Mouse (Mus musculus): ENCODE measurements around the gene Inava. TPM values are rescaled to one million over a fixed set of nuclear protein-coding genes. Genes with fewer than 3 reads are reported as not detected.

The Inava gene
- polyA plus RNA-seq, 1 experiment from 2014 or later, result 2.3 TPM

DNA sequence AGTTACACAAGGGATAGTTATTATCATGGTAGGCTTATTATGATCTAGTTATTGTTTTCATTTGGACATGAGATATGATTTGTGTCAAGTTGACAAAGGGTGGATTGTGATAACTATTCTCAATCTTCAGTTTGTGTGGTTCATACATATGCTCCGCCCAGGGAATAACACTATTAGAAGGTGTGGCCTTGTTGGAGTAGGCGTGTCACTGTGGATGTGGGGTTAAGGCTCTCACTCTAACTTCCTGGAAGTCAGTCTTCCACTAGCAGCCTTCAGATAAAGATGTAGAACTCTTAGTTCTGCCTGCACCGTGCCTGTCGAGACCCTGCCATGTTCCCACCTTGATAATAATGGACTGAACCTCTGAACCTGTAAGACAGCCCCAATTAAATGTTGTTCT, 4.4 kb upstream of the Inava start:
- no peak for ATAC-seq (ENCODE audit: low read depth)
- 90% methylated on average over 4 of the region's 4 CpGs for WGBS

GRCm38 (mm10) chr1:136234595-136235092, 580 bp upstream of the Inava start:
- H3K4me2 ChIP-seq (ENCODE audit: low read depth, low read length), result peak overlapping the region; percentile 82
- no peak overlapping the region for H3K27ac ChIP-seq (ENCODE audit: low read depth, low read length)
- peak overlapping the region; percentile 43; the same call in 1 of the 2 replicates for H3K9ac ChIP-seq (replicated peaks; ENCODE audit: low read depth, low read length)
- ATAC-seq (ENCODE audit: low read depth), result no peak
- 3% methylated on average over 9 of the region's 9 CpGs for WGBS
- H3K27me3 ChIP-seq (ENCODE audit: control insufficient read depth, insufficient read depth, low read length), result no peaks in the 10 kb centered on the region
- no peaks in the 10 kb centered on the region for H3K36me3 ChIP-seq (ENCODE audit: control insufficient read depth, insufficient read depth, low read length)
- H3K4me1 ChIP-seq (ENCODE audit: control insufficient read depth, insufficient read depth, low read length), result peaks cover 14% of the 10 kb centered on the region; the same call in 1 of the 2 replicates
- no peaks in the 10 kb centered on the region for H3K9me3 ChIP-seq (ENCODE audit: control insufficient read depth, low read length)
- peak overlapping the region; percentile 44 for H3K4me3 ChIP-seq (ENCODE audit: low read depth, low read length)

More for the DNA sequence above, 4.4 kb upstream of the Inava start:
- Histone ChIP-seq H3K9me3 (ENCODE audit: control insufficient read depth, low read length) (no peaks in the 10 kb centered on the region), H3K4me3 (ENCODE audit: low read depth, low read length) (no peak overlapping the region), H3K9ac (replicated peaks; ENCODE audit: low read depth, low read length) (no peak overlapping the region), H3K27me3 (ENCODE audit: control insufficient read depth, insufficient read depth, low read length) (no peaks in the 10 kb centered on the region), H3K4me2 (ENCODE audit: low read depth, low read length) (no peak overlapping the region), H3K27ac (ENCODE audit: low read depth, low read length) (no peak overlapping the region), H3K36me3 (ENCODE audit: control insufficient read depth, insufficient read depth, low read length) (no peaks in the 10 kb centered on the region), H3K4me1 (ENCODE audit: control insufficient read depth, insufficient read depth, low read length) (peaks cover 2% of the 10 kb centered on the region; the same call in 1 of the 2 replicates)

DNA sequence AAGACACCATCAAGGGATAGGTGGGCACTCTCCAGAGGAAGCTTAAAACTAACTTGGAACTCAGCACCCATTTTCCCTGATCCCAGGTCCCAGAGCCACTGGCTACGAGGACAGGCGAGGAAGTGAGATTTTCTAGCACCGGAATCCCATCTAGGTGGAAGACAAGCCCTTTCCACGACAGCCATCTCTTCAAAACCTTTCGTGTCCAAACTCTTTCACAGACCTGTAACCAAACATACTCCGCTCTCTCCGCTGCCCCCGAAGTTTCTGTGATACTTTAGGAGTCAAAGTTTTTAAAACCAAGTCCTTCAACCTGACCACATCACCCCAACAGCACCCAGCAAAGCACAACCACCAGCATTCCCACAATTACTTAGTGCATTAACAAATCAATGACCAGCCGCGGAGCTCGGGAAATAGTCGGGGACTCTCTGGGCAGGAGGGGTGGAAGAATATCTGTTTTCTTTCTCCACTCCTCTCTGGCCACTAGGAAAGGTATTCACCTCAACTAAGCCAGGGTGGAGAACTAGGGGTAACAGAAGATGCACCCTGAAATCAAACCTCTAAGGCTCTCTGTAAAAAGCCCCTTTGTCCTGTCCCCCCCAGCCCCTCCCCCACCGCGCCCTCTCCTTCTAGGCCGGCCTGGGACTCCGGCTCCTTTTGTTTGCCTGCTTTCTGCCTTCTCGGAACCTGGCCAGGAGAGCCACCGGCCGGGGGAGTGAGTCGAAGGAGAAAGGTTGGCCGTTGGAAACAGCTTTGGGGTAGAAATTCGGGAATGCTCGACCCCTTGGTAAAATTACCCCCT, 876 bp downstream of the Inava start:
- no peaks in the 10 kb centered on the region for H3K36me3 ChIP-seq (ENCODE audit: control insufficient read depth, insufficient read depth, low read length)
- H3K27me3 ChIP-seq (ENCODE audit: control insufficient read depth, insufficient read depth, low read length), result no peaks in the 10 kb centered on the region
- H3K4me1 ChIP-seq (ENCODE audit: control insufficient read depth, insufficient read depth, low read length), result peaks cover 25% of the 10 kb centered on the region
- H3K9ac ChIP-seq (replicated peaks; ENCODE audit: low read depth, low read length), result peak overlapping the region; percentile 43
- WGBS, result 1% methylated on average over 23 of the region's 23 CpGs
- peak overlapping the region; percentile 82 for H3K4me2 ChIP-seq (ENCODE audit: low read depth, low read length)
- no peaks in the 10 kb centered on the region for H3K9me3 ChIP-seq (ENCODE audit: control insufficient read depth, low read length)
- peak overlapping the region; percentile 44 for H3K4me3 ChIP-seq (ENCODE audit: low read depth, low read length)
- ATAC-seq (ENCODE audit: low read depth), result no peak
- H3K27ac ChIP-seq (ENCODE audit: low read depth, low read length), result no peak overlapping the region

DNA sequence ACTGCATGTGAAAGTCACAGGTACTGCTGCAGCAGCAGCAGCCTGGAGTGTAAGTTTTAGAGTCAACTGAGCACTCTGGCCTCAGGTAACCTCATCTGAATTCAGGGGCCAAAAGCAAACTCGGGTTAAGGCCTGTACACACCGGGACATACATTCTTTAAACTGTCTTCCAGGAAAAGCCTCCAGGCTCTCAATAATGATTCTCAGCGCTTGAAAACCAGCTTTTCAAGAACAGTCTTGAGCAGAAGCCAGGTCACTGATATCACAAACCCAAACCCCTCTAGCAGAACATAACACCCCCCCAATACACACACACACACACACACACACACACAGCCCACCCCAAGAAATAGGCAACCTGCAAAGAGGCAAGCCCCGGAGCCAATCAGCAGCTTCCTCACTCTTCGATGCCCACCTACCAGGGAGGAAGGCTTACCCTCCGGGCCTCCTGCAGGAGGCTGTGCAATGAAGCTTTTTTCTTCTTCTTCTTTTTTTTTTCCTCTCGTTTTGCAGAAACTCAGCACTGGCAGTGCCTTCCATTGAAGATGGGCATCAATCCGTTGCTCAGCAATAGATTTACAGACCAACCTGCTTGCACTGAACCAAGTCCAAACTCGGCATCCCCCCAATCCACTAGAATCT, 1.7 kb downstream of the Inava start:
- H3K27ac ChIP-seq (ENCODE audit: low read depth, low read length), result no peak overlapping the region
- H3K27me3 ChIP-seq (ENCODE audit: control insufficient read depth, insufficient read depth, low read length), result no peaks in the 10 kb centered on the region
- no peak for ATAC-seq (ENCODE audit: low read depth)
- no peaks in the 10 kb centered on the region for H3K9me3 ChIP-seq (ENCODE audit: control insufficient read depth, low read length)
- peaks cover 26% of the 10 kb centered on the region for H3K4me1 ChIP-seq (ENCODE audit: control insufficient read depth, insufficient read depth, low read length)
- under 1% methylated on average over 9 of the region's 9 CpGs for WGBS
- H3K9ac ChIP-seq (replicated peaks; ENCODE audit: low read depth, low read length), result no peak overlapping the region
- no peaks in the 10 kb centered on the region for H3K36me3 ChIP-seq (ENCODE audit: control insufficient read depth, insufficient read depth, low read length)
- peak overlapping the region; percentile 82 for H3K4me2 ChIP-seq (ENCODE audit: low read depth, low read length)
- H3K4me3 ChIP-seq (ENCODE audit: low read depth, low read length), result peak overlapping the region; percentile 44; the same call in 1 of the 2 replicates

- 4% methylated on average over 6 of the region's 6 CpGs for WGBS
- H3K9ac ChIP-seq (replicated peaks; ENCODE audit: low read depth, low read length), result no peak overlapping the region
- H3K4me2 ChIP-seq (ENCODE audit: low read depth, low read length), result peak overlapping the region; percentile 28
- H3K9me3 ChIP-seq (ENCODE audit: control insufficient read depth, low read length), result no peaks in the 10 kb centered on the region
- H3K36me3 ChIP-seq (ENCODE audit: control insufficient read depth, insufficient read depth, low read length), result no peaks in the 10 kb centered on the region
- H3K27me3 ChIP-seq (ENCODE audit: control insufficient read depth, insufficient read depth, low read length), result no peaks in the 10 kb centered on the region
- no peak overlapping the region for H3K27ac ChIP-seq (ENCODE audit: low read depth, low read length)
- no peak overlapping the region for H3K4me3 ChIP-seq (ENCODE audit: low read depth, low read length)
- H3K4me1 ChIP-seq (ENCODE audit: control insufficient read depth, insufficient read depth, low read length), result peaks cover 26% of the 10 kb centered on the region
- no peak for ATAC-seq (ENCODE audit: low read depth)
Measured at GRCm38 (mm10) chr1:136231596-136231995, 2.5 kb downstream of the Inava start.

- Histone ChIP-seq H3K4me2 (ENCODE audit: low read depth, low read length) (no peak overlapping the region), H3K36me3 (ENCODE audit: control insufficient read depth, insufficient read depth, low read length) (no peaks in the 10 kb centered on the region), H3K4me1 (ENCODE audit: control insufficient read depth, insufficient read depth, low read length) (peaks cover 26% of the 10 kb centered on the region), H3K27me3 (ENCODE audit: control insufficient read depth, insufficient read depth, low read length) (no peaks in the 10 kb centered on the region), H3K27ac (ENCODE audit: low read depth, low read length) (no peak overlapping the region), H3K9me3 (ENCODE audit: control insufficient read depth, low read length) (no peaks in the 10 kb centered on the region), H3K4me3 (ENCODE audit: low read depth, low read length) (no peak overlapping the region), H3K9ac (replicated peaks; ENCODE audit: low read depth, low read length) (no peak overlapping the region)
- no peak for ATAC-seq (ENCODE audit: low read depth)
- WGBS, result 32% methylated on average over 11 of the region's 11 CpGs
Measured at GRCm38 (mm10) chr1:136230201-136230600, 3.9 kb downstream of the Inava start.

DNA sequence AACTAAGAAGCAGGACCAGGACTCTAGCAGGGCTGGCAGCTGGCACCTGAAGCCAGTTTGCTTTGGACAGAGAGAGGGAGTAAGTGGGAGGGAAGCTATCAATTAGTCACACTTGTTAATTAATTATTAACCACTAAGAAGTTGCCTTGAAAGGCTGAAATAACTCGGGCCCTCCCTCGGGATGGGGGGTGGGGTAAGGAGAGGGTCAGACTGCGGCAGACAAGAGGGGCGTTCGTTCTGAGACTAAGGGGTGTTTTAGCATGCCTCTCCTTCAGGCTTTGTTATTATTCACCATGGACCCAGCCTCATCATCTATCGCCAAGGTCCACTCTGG, 5.1 kb downstream of the Inava start:
- no peaks in the 10 kb centered on the region for H3K9me3 ChIP-seq (ENCODE audit: control insufficient read depth, low read length)
- no peak overlapping the region for H3K27ac ChIP-seq (ENCODE audit: low read depth, low read length)
- no peak for ATAC-seq (ENCODE audit: low read depth)
- H3K9ac ChIP-seq (replicated peaks; ENCODE audit: low read depth, low read length), result no peak overlapping the region
- H3K36me3 ChIP-seq (ENCODE audit: control insufficient read depth, insufficient read depth, low read length), result no peaks in the 10 kb centered on the region
- no peak overlapping the region for H3K4me3 ChIP-seq (ENCODE audit: low read depth, low read length)
- 9% methylated on average over 6 of the region's 6 CpGs for WGBS
- peaks cover 26% of the 10 kb centered on the region for H3K4me1 ChIP-seq (ENCODE audit: control insufficient read depth, insufficient read depth, low read length)
- no peaks in the 10 kb centered on the region for H3K27me3 ChIP-seq (ENCODE audit: control insufficient read depth, insufficient read depth, low read length)
- H3K4me2 ChIP-seq (ENCODE audit: low read depth, low read length), result no peak overlapping the region

- 7% methylated on average over 13 of the region's 13 CpGs for WGBS
- Histone ChIP-seq H3K27me3 (ENCODE audit: control insufficient read depth, insufficient read depth, low read length) (no peaks in the 10 kb centered on the region), H3K9ac (replicated peaks; ENCODE audit: low read depth, low read length) (no peak overlapping the region), H3K4me2 (ENCODE audit: low read depth, low read length) (no peak overlapping the region), H3K4me1 (ENCODE audit: control insufficient read depth, insufficient read depth, low read length) (peaks cover 24% of the 10 kb centered on the region), H3K27ac (ENCODE audit: low read depth, low read length) (no peak overlapping the region), H3K36me3 (ENCODE audit: control insufficient read depth, insufficient read depth, low read length) (no peaks in the 10 kb centered on the region), H3K9me3 (ENCODE audit: control insufficient read depth, low read length) (no peaks in the 10 kb centered on the region), H3K4me3 (ENCODE audit: low read depth, low read length) (no peak overlapping the region)
- peak; percentile 13; the same call in 1 of the 2 replicates for ATAC-seq (ENCODE audit: low read depth)
Measured at GRCm38 (mm10) chr1:136228328-136229039, 5.6 kb downstream of the Inava start.
